Mouse (Mus musculus) CH12.LX (cell line): ENCODE data around the gene Gtf2h5.

Experiments
- NRF1 ChIP-seq: IDR thresholded peaks from 2 replicates; pipeline ENCODE4 v1.6.1; 2014; ENCODE audit warnings: low read depth, mild to moderate bottlenecking, inconsistent platforms, low read length, improper control_type of control experiment, moderate library complexity
- POLR2A ChIP-seq: IDR thresholded peaks from 2 replicates; pipeline ENCODE4 v1.6.1; 2011; ENCODE audit warnings: low read depth, mild to moderate bottlenecking, improper control_type of control experiment, low read length

GRCm38 (mm10) chr17:6062793-6063192 lies 16.8 kb upstream of the Gtf2h5 start:
- TF ChIP-seq NRF1 (no peak), POLR2A (no peak)
